Mouse (Mus musculus) small intestine, adult 2 months (tissue): ENCODE data around the gene Ago3. TPM values are rescaled to one million over a fixed set of nuclear protein-coding genes. Genes with fewer than 3 reads are reported as not detected.
A peak's percentile ranks its signal among the peaks of the same experiment; 100 is the strongest.

ENCODE experiments used
- H3K27ac ChIP-seq: fragments of 200-500 bp; 2 replicates; pipeline ENCODE4 v1.5.1; 2012; ENCODE audit warnings: low read depth, low read length, control low read depth, inconsistent platforms; ENCODE audit not compliant: insufficient read depth
- H3K27me3 ChIP-seq: fragments of 200-500 bp; 2 replicates; pipeline ENCODE4 v1.6.1; 2012; ENCODE audit warnings: mild to moderate bottlenecking, moderate library complexity, low read length, inconsistent platforms; ENCODE audit not compliant: control insufficient read depth, insufficient read depth
- H3K36me3 ChIP-seq: fragments of 200-500 bp; 2 replicates; pipeline ENCODE4 v1.6.1; 2012; ENCODE audit warnings: mild to moderate bottlenecking, low read length, control low read depth, inconsistent platforms; ENCODE audit not compliant: control insufficient read depth, insufficient read depth
- H3K4me1 ChIP-seq: fragments of 200-500 bp; 2 replicates; pipeline ENCODE4 v1.6.1; 2012; ENCODE audit warnings: low read length, inconsistent platforms, mixed read lengths; ENCODE audit not compliant: control insufficient read depth, insufficient read depth, insufficient read length
- H3K4me3 ChIP-seq: fragments of 200-500 bp; 2 replicates; pipeline ENCODE4 v1.5.1; 2012; ENCODE audit warnings: low read depth, mild to moderate bottlenecking, control low read depth, inconsistent platforms, low read length, moderate library complexity
- CTCF ChIP-seq: fragments of 200-500 bp; IDR thresholded peaks from 2 replicates; pipeline ENCODE4 v1.5.1; 2012; ENCODE audit warnings: low read depth, mild to moderate bottlenecking, control low read depth, inconsistent platforms, low read length, moderate library complexity, mixed read lengths; ENCODE audit not compliant: insufficient replicate concordance, insufficient read length; ENCODE audit errors: extremely low read depth
- POLR2A ChIP-seq: fragments of 200-500 bp; IDR thresholded peaks from 2 replicates; pipeline ENCODE4 v1.6.1; 2012; ENCODE audit warnings: low read depth, mild to moderate bottlenecking, control low read depth, inconsistent platforms, low read length, moderate library complexity
- WGBS: fragments of 180-500 bp; shearing (Covaris S2); methylation state at CpG from one replicate; pipeline ENCODE4 v1.1.7; 2018; 5-methylcytosine and 5-hydroxymethylcytosine counted together
- polyA plus RNA-seq: library from polyadenylated mRNA; depleted of rRNA; stranded (reverse); fragments of >200 nt; gene quantifications from 2 replicates; pipeline ENCODE4 v1.2.3, GENCODE M21; 2012; rRNA removed

Gene Ago3
- polyA plus RNA-seq, result 7.6 and 12.4 TPM in 2 replicates

- H3K36me3 ChIP-seq, result no peaks in the 10 kb centered on the region; the same call in 1 of the 2 replicates
- no peaks in the 10 kb centered on the region for H3K27me3 ChIP-seq
- no peak for TF ChIP-seq CTCF
- TF ChIP-seq POLR2A, result peak; percentile 37; the same call in 1 of the 2 replicates
- no peaks in the 10 kb centered on the region for H3K4me1 ChIP-seq
- H3K4me3 ChIP-seq, result peak within 1 kb of the TSS; percentile 80
- peak within 1 kb of the TSS; percentile 83 for H3K27ac ChIP-seq
- WGBS, result under 1% methylated on average over 65 of the region's 65 CpGs
Measured at GRCm38 (mm10) chr4:126429347-126430079, at the start of gene Ago3. Ago3 (minus strand) TSS chr4:126429556.

DNA sequence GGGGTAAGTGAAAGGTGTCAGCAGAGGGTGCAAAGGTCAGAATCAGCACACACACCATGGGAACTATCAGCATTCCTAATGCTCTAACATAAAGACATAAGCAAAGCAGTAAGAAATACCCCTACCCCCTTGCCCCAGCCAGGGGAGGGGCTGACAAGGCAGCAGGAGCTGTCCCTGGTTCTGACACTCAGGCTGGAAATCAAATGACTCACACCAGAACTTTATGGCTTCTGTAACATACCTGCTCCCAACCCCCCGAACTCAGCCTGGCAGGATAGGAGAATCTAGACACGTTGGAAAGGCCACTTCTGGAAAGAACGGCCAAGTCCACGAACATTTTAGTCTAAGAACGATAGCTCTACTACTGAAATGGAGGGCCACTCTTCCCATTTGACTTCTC, 43.7 kb upstream of the Ago3 start:
- Histone ChIP-seq H3K27ac (no peak overlapping the region), H3K27me3 (no peaks in the 10 kb centered on the region), H3K4me1 (peaks cover 4% of the 10 kb centered on the region; the same call in 1 of the 2 replicates), H3K4me3 (no peak overlapping the region), H3K36me3 (no peaks in the 10 kb centered on the region)
- TF ChIP-seq POLR2A, result no peak
- no peak for TF ChIP-seq CTCF
- 35% methylated on average over 5 of the region's 5 CpGs for WGBS

GRCm38 (mm10) chr4:126469334-126469733, 40.0 kb upstream of the Ago3 start:
- H3K27me3 ChIP-seq, result no peaks in the 10 kb centered on the region
- H3K4me3 ChIP-seq, result no peak overlapping the region
- H3K36me3 ChIP-seq, result no peaks in the 10 kb centered on the region
- no peak for TF ChIP-seq POLR2A
- TF ChIP-seq CTCF, result no peak
- H3K27ac ChIP-seq, result no peak overlapping the region
- WGBS, result 73% methylated on average over 1 of the region's 1 CpGs
- H3K4me1 ChIP-seq, result peaks cover 9% of the 10 kb centered on the region; the same call in 1 of the 2 replicates

DNA sequence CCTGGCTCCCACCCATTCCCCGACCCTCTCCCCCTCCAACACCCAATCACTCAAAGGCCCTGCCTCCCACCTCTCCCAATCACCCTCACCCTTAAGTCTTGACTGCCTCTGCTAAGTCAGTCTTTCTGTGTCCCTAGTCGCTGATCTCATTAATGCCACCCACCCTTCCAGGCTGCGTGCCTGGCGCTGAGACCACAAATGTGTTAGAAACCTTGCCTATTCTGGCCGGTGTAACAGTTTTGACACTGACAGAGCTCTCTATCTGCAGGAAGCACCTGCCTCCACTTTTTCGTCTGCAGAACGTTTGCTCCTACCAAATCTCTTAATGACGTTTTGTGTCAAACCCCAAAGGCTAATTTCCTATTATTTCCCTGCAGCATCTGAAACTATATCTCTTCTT, 39.6 kb upstream of the Ago3 start:
- Histone ChIP-seq H3K36me3 (no peaks in the 10 kb centered on the region), H3K4me1 (peaks cover 9% of the 10 kb centered on the region; the same call in 1 of the 2 replicates), H3K27me3 (no peaks in the 10 kb centered on the region), H3K4me3 (peak overlapping the region; percentile 98), H3K27ac (no peak overlapping the region)
- 0 out of 2 replicates have a peak, but pooled peaks have one; percentile 5 for TF ChIP-seq CTCF
- no peak for TF ChIP-seq POLR2A
- 6% methylated on average over 8 of the region's 8 CpGs for WGBS

GRCm38 (mm10) chr4:126468285-126468901, 39.0 kb upstream of the Ago3 start, which contains the start of gene Ago1:
Ago1 (minus strand) TSS chr4:126468583.
- under 1% methylated on average over 55 of the region's 55 CpGs for WGBS
- Histone ChIP-seq H3K27ac (peak within 1 kb of the TSS; percentile 44), H3K36me3 (no peaks in the 10 kb centered on the region), H3K27me3 (no peaks in the 10 kb centered on the region), H3K4me3 (peak within 1 kb of the TSS; percentile 98), H3K4me1 (peaks cover 9% of the 10 kb centered on the region; the same call in 1 of the 2 replicates)
- TF ChIP-seq POLR2A (peak; percentile 31; the same call in 1 of the 2 replicates), CTCF (peak; percentile 90)

GRCm38 (mm10) chr4:126467721-126468284, 38.4 kb upstream of the Ago3 start:
- no peaks in the 10 kb centered on the region for H3K36me3 ChIP-seq
- H3K27ac ChIP-seq, result peak overlapping the region; percentile 44
- peaks cover 9% of the 10 kb centered on the region; the same call in 1 of the 2 replicates for H3K4me1 ChIP-seq
- no peak for TF ChIP-seq POLR2A
- no peaks in the 10 kb centered on the region for H3K27me3 ChIP-seq
- H3K4me3 ChIP-seq, result peak overlapping the region; percentile 98
- WGBS, result 3% methylated on average over 23 of the region's 25 CpGs

- H3K4me3 ChIP-seq, result no peak overlapping the region
- 67% methylated on average over 8 of the region's 8 CpGs for WGBS
- no peaks in the 10 kb centered on the region for H3K36me3 ChIP-seq
- no peak overlapping the region for H3K27ac ChIP-seq
- H3K4me1 ChIP-seq, result peaks cover 9% of the 10 kb centered on the region; the same call in 1 of the 2 replicates
- no peak for TF ChIP-seq POLR2A
- TF ChIP-seq CTCF, result no peak
- no peaks in the 10 kb centered on the region for H3K27me3 ChIP-seq
Measured at GRCm38 (mm10) chr4:126466251-126466750, 36.9 kb upstream of the Ago3 start.
